Mouse (Mus musculus): Measurements from ENCODE around the gene H2al2b.
"Not testable (repeated sequence)": the region's sequence is repeated elsewhere in the genome, so short reads cannot be mapped to it uniquely, and the experiment has no call there.

Gene H2al2b

DNA sequence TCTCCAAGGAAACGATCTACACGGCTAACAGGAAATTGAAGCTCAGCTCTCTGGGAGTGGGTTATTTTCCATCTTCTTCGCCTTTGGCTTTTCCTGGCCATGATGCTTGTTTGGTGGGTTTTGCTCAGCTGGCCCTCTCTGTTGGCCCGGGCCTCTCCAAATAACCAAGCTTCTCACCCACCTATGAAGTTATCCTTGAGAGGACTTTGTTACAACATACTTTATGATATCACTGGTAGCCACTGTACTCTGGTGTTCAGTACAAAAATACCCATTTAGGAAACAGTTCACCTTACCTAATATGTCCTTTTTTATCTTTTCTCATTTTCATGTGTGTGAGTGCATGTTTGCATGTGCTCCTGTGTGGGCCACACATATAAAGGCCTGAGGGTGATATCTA lies at the start of gene H2al2b:
Gene H2al2b (minus strand): TSS at position 101 of the 400 bp plus-strand sequence.
- DNase-seq (ENCODE audit: low spot score) = not testable (repeated sequence)
